Mouse (Mus musculus) liver, embryonic 16.5 days (tissue): ENCODE measurements around the gene Irak1. TPM values are rescaled to one million over a fixed set of nuclear protein-coding genes. Genes with fewer than 3 reads are reported as not detected.
A peak's percentile ranks its signal among the peaks of the same experiment; 100 is the strongest.

Source experiments
- ATAC-seq: fragments of 200-750 bp; cut with Nextera tagmentation; 2 replicates; pipeline ENCODE4 v1.8.0; 2017; ENCODE audit warnings: low read depth, mild to moderate bottlenecking, moderate number of reproducible peaks, moderate library complexity
- H3K27ac ChIP-seq: fragments of 300-500 bp; sonication (generic); 2 replicates; pipeline ENCODE4 v1.5.1; 2014; ENCODE audit warnings: mild to moderate bottlenecking, low read length
- H3K27me3 ChIP-seq: fragments of 300-500 bp; sonication (generic); 2 replicates; pipeline ENCODE4 v1.6.1; 2014; ENCODE audit warnings: low read depth, low read length, mixed read lengths; ENCODE audit not compliant: control insufficient read depth, insufficient read depth
- H3K36me3 ChIP-seq: fragments of 300-500 bp; sonication (generic); 2 replicates; pipeline ENCODE4 v1.6.1; 2014; ENCODE audit warnings: mild to moderate bottlenecking; ENCODE audit not compliant: control insufficient read depth, insufficient read depth
- H3K4me1 ChIP-seq: fragments of 300-500 bp; sonication (generic); 2 replicates; pipeline ENCODE4 v1.6.1; 2014; ENCODE audit warnings: low read depth, low read length, mixed read lengths; ENCODE audit not compliant: control insufficient read depth
- H3K4me2 ChIP-seq: fragments of 300-500 bp; sonication (generic); 2 replicates; pipeline ENCODE4 v1.6.1; 2014; ENCODE audit warnings: low read depth, low read length, mixed read lengths
- H3K4me3 ChIP-seq: fragments of 300-500 bp; sonication (generic); 2 replicates; pipeline ENCODE4 v1.5.1; 2014; ENCODE audit warnings: low read depth, mild to moderate bottlenecking, low read length
- H3K9ac ChIP-seq: fragments of 300-500 bp; sonication (generic); 2 replicates; pipeline ENCODE4 v1.6.1; 2014; ENCODE audit warnings: low read depth, low read length
- H3K9me3 ChIP-seq: fragments of 300-500 bp; sonication (generic); replicated peaks from 2 replicates; pipeline ENCODE4 v1.6.1; 2016; ENCODE audit warnings: low read length; ENCODE audit not compliant: control insufficient read depth
- WGBS: fragments of 180-500 bp; shearing (Covaris S2); extraction: QIAGEN DNeasy Blood & Tissue Kit; methylation state at CpG from one replicate; pipeline ENCODE4 v1.1.7; 2014; ENCODE audit not compliant: insufficient replicate concordance; 5-methylcytosine and 5-hydroxymethylcytosine counted together
- microRNA counts: library from miRNA; unstranded; fragments of <30 nt; microRNA quantifications from one replicate; lab custom pipeline; 2016
- microRNA-seq: library from miRNA; unstranded; fragments of <30 nt; microRNA quantifications from one replicate; pipeline ENCODE4, GENCODE M21; 2016
- polyA plus RNA-seq: library from polyadenylated mRNA; unstranded; fragments of >200 nt; fragmentation: Nextera tagmentation; extraction: Ambion mirVana; gene quantifications from 2 replicates; pipeline ENCODE4 v1.2.1, GENCODE M21; 2015

The Irak1 gene
- polyA plus RNA-seq, 1 experiment from 2014 or later = 25.7 TPM

- peak overlapping the region; percentile 91 for H3K27ac ChIP-seq
- peak; percentile 14 for ATAC-seq
- H3K4me1 ChIP-seq = peaks cover 14% of the 10 kb centered on the region
- no peaks in the 10 kb centered on the region for H3K27me3 ChIP-seq
- no peaks in the 10 kb centered on the region; the same call in 1 of the 2 replicates for H3K9me3 ChIP-seq
- no peak overlapping the region for H3K4me3 ChIP-seq
- H3K4me2 ChIP-seq = peak overlapping the region; percentile 45
- H3K9ac ChIP-seq = no peak overlapping the region
- 39% methylated on average over 1 of the region's 1 CpGs for WGBS
- H3K36me3 ChIP-seq = no peaks in the 10 kb centered on the region
Observed at GRCm38 (mm10) chrX:73969167-73969566, 54.6 kb downstream of the Irak1 start.

- peak overlapping the region; percentile 85 for H3K4me3 ChIP-seq
- peak overlapping the region; percentile 77 for H3K4me2 ChIP-seq
- H3K9me3 ChIP-seq = no peaks in the 10 kb centered on the region; the same call in 1 of the 2 replicates
- peak overlapping the region; percentile 99 for H3K27ac ChIP-seq
- no peaks in the 10 kb centered on the region for H3K27me3 ChIP-seq
- 14% methylated on average over 60 of the region's 60 CpGs for WGBS
- H3K4me1 ChIP-seq = peaks cover 28% of the 10 kb centered on the region
- H3K9ac ChIP-seq = peak overlapping the region; percentile 81
- peak; percentile 71 for ATAC-seq
- H3K36me3 ChIP-seq = no peaks in the 10 kb centered on the region; the same call in 1 of the 2 replicates
Observed at GRCm38 (mm10) chrX:73967177-73968075, 56.3 kb downstream of the Irak1 start.

GRCm38 (mm10) chrX:73966248-73967176, 57.2 kb downstream of the Irak1 start, which contains the start of gene Hcfc1:
Gene Hcfc1, minus strand, starts transcription at chrX:73966357.
- peak within 1 kb of the TSS; percentile 81 for H3K9ac ChIP-seq
- H3K4me1 ChIP-seq = peaks cover 35% of the 10 kb centered on the region
- peak within 1 kb of the TSS; percentile 85 for H3K4me3 ChIP-seq
- peak; percentile 44 for ATAC-seq
- no peaks in the 10 kb centered on the region; the same call in 1 of the 2 replicates for H3K9me3 ChIP-seq
- H3K27ac ChIP-seq = peak within 1 kb of the TSS; percentile 99
- H3K27me3 ChIP-seq = no peaks in the 10 kb centered on the region
- H3K4me2 ChIP-seq = peak within 1 kb of the TSS; percentile 77
- WGBS = 18% methylated on average over 58 of the region's 58 CpGs
- no peaks in the 10 kb centered on the region; the same call in 1 of the 2 replicates for H3K36me3 ChIP-seq

- Histone ChIP-seq H3K36me3 (peaks cover 4% of the 10 kb centered on the region), H3K4me3 (peak overlapping the region; percentile 85), H3K9me3 (no peaks in the 10 kb centered on the region; the same call in 1 of the 2 replicates), H3K27ac (peak overlapping the region; percentile 99), H3K4me2 (peak overlapping the region; percentile 77), H3K4me1 (peaks cover 35% of the 10 kb centered on the region), H3K9ac (peak overlapping the region; percentile 81), H3K27me3 (no peaks in the 10 kb centered on the region)
- ATAC-seq = no peak
- 17% methylated on average over 20 of the region's 20 CpGs for WGBS
Observed at GRCm38 (mm10) chrX:73965307-73965706, 58.4 kb downstream of the Irak1 start.

GRCm38 (mm10) chrX:73964363-73964762, 59.4 kb downstream of the Irak1 start:
- H3K27me3 ChIP-seq = no peaks in the 10 kb centered on the region
- 19% methylated on average over 3 of the region's 3 CpGs for WGBS
- H3K36me3 ChIP-seq = peaks cover 6% of the 10 kb centered on the region
- H3K9me3 ChIP-seq = no peaks in the 10 kb centered on the region; the same call in 1 of the 2 replicates
- peak; percentile 37 for ATAC-seq
- H3K4me1 ChIP-seq = peaks cover 35% of the 10 kb centered on the region
- peak overlapping the region; percentile 81 for H3K9ac ChIP-seq
- peak overlapping the region; percentile 77 for H3K4me2 ChIP-seq
- peak overlapping the region; percentile 99 for H3K27ac ChIP-seq
- peak overlapping the region; percentile 85 for H3K4me3 ChIP-seq

MicroRNAs encoded within 50 kb of the gene (microRNA counts, 519-probe panel; counts per million panel counts)
- microRNA mmu-miR-718 (lab: Ali Mortazavi, UCI) = 1,343 counts per million, percentile 10 among the panel's probes with 10 or more counts

Small RNA genes lying within 50 kb of the gene (microRNA-seq; reads per million reads assigned to microRNA genes)
- 1.7 reads per million for gene Mir5132
- gene Mir718 = not detected

Other genes with a start within 250 kb of the Irak1 start
- 1.1 and 2.9 TPM in 2 replicates for gene Srpk3, start 249.5 kb downstream of the Irak1 start, polyA plus RNA-seq
- 111 and 112 TPM in 2 replicates for gene Idh3g, start 237.0 kb downstream of the Irak1 start, polyA plus RNA-seq
- 158 and 167 TPM in 2 replicates for gene Ssr4, start 236.9 kb downstream of the Irak1 start, polyA plus RNA-seq
- 0.02 and 0.08 TPM in 2 replicates for gene Pdzd4, start 198.9 kb downstream of the Irak1 start, polyA plus RNA-seq
- gene Avpr2, start 131.8 kb downstream of the Irak1 start, polyA plus RNA-seq = 0.08 and 0.25 TPM in 2 replicates
- 0.16 and 0.35 TPM in 2 replicates for gene L1cam, start 127.8 kb downstream of the Irak1 start, polyA plus RNA-seq
- gene Arhgap4, start 102.0 kb downstream of the Irak1 start, polyA plus RNA-seq = 6.6 and 7.7 TPM in 2 replicates
- 69.0 and 70.6 TPM in 2 replicates for gene Naa10, start 102.0 kb downstream of the Irak1 start, polyA plus RNA-seq
- gene Renbp, start 93.1 kb downstream of the Irak1 start, polyA plus RNA-seq = 21.3 and 24.6 TPM in 2 replicates
- 28.0 and 31.1 TPM in 2 replicates for gene Hcfc1, start 57.6 kb downstream of the Irak1 start, polyA plus RNA-seq
- gene Opn1mw, start 103.5 kb upstream of the Irak1 start, polyA plus RNA-seq = not detected in 2 replicates
- gene Mecp2, start 111.4 kb upstream of the Irak1 start, polyA plus RNA-seq = 5.5 and 5.7 TPM in 2 replicates
- gene Tex28, start 143.9 kb upstream of the Irak1 start, polyA plus RNA-seq = not detected in 2 replicates
- not detected in 2 replicates for gene Tktl1, start 153.3 kb upstream of the Irak1 start, polyA plus RNA-seq
- 42.7 and 53.3 TPM in 2 replicates for gene Flna, start 225.9 kb upstream of the Irak1 start, polyA plus RNA-seq
- 7.4 and 7.7 TPM in 2 replicates for gene Emd, start 230.8 kb upstream of the Irak1 start, polyA plus RNA-seq
- gene Rpl10, start 246.9 kb upstream of the Irak1 start, polyA plus RNA-seq = 375 and 448 TPM in 2 replicates